Comparison of ENCODE assay signal across 12 mouse cellular contexts in the genomic region with DNA sequence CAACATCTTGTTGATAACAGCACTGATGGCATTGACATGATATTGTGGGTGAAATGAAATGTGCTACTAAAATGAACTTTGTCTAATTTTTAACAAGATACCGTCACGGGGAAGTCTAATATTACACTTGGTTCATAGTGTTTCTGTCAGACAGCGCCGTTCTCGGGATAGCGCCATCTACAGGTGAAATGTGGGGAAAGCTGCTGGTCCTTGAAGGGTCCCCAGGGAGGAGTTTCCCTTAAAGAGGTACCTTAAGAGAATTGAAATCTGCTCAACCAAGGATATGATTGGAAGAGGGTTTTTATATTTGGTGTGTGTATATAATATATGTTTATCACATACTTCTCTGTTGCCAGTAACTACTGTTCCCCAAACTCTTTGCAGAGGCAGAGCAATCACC.
DNase-seq lines count a peak whose midpoint lies in the region; ATAC-seq and TF ChIP-seq lines count a peak whose summit lies in the region.
"Had no signal": no experiment of that assay in that cellular context is flagged by ENCODE, and none has a peak within 500 bp of the region (broad histone marks: within the 10 kb centered on the region; RNA-seq: fewer than 3 reads in every experiment).

No protein-coding gene starts in this region.

- H3K4me3 ChIP-seq in left cerebral cortex, adult 2 months = no peak overlapping the region
- H3K4me3 ChIP-seq: hindbrain, embryonic 15.5 days; limb, embryonic 15.5 days had no signal

- TF ChIP-seq CTCF in left cerebral cortex, adult 2 months (IDR thresholded peaks at IDR 0.05) = peak; percentile 43

- intact Hi-C loops in left cerebral cortex, adult 2 months (cut with DNase I) = no loop called here

- DNase-seq in embryo, embryonic 11 days = peak; percentile 10
- no peak for DNase-seq in embryo, embryonic 10 days (ENCODE audit: low spot score)
- no peak for DNase-seq in left cerebral cortex, adult 2 months (ENCODE audit: extremely low spot score in 1 of 2, low spot score in 2 of 2)
- DNase-seq in left cerebral cortex, adult 8-10 months (ENCODE audit: low spot score in 2 of 2) = no peak
- DNase-seq in thymus, postnatal 25 days = peak; percentile 6
- no peak for DNase-seq in thymus, postnatal 0 days (ENCODE audit: low spot score)
- DNase-seq in lung, postnatal 14 days = no peak
- DNase-seq: kidney, postnatal 14 days; right cerebral cortex, postnatal 25 days had no signal

- ATAC-seq in erythroid progenitor cell, adult 5-6 weeks (replicated peaks; ENCODE audit: low FRiP score, poor library complexity, severe bottlenecking) = no peak

- H3K27ac ChIP-seq in left cerebral cortex, adult 2 months = no peak overlapping the region
- H3K27ac ChIP-seq: hindbrain, embryonic 15.5 days; limb, embryonic 15.5 days had no signal

Comparison
In these comparisons a context has a peak if more than half of its experiments do, and no peak if none do; other contexts are left out.
1. DNase-seq: peak in embryo, embryonic 11 days (single experiment) and thymus, postnatal 25 days (single experiment); none in embryo, embryonic 10 days (single experiment), left cerebral cortex, adult 2 months (0 of 2), left cerebral cortex, adult 8-10 months (0 of 2), thymus, postnatal 0 days (single experiment) and lung, postnatal 14 days (single experiment).